Mouse (Mus musculus) gastrocnemius, adult 2 months (tissue): Measurements from ENCODE around the gene Nup88. TPM values are rescaled to one million over a fixed set of nuclear protein-coding genes. Genes with fewer than 3 reads are reported as not detected.
A peak's percentile ranks its signal among the peaks of the same experiment; 100 is the strongest.

ENCODE experiments used
- DNase-seq: peaks from one replicate; pipeline ENCODE4 v3.0.0; 2022
- H3K27ac ChIP-seq: fragments of 200-600 bp; 2 replicates; pipeline ENCODE4 v1.8.1; 2022; ENCODE audit warnings: mild to moderate bottlenecking
- H3K4me3 ChIP-seq: fragments of 200-600 bp; 2 replicates; pipeline ENCODE4 v1.8.1; 2022; ENCODE audit warnings: mild to moderate bottlenecking, moderate library complexity
- CTCF ChIP-seq: fragments of 200-600 bp; IDR thresholded peaks from 2 replicates; pipeline ENCODE4 v1.8.1; 2022; ENCODE audit warnings: antibody characterized with exemption, mild to moderate bottlenecking, moderate library complexity
- intact Hi-C: fragments of 180-260 bp; cut with DNase I; formaldehyde crosslinking; loops from one replicate; pipeline ENCODE4 v1.15.1; 2025
- total RNA-seq, 2 experiments: library from RNA; stranded (reverse); gene quantifications; 2 replicates each; pipeline ENCODE4 v1.2.3; 2021

Gene Nup88
- total RNA-seq, 2 experiments from 2014 or later, result 30.4 to 34.9 TPM

- DNase-seq, result peak; percentile 98
- H3K27ac ChIP-seq, result peak within 1 kb of the TSS; percentile 96
- no peak; the same call in 1 of the 2 replicates for TF ChIP-seq CTCF
- peak within 1 kb of the TSS; percentile 86 for H3K4me3 ChIP-seq
- intact Hi-C loops, result loop anchor here (1.0 kb wide), 2 partner anchors 22 to 37 kb away; partner anchors contain the start of genes Derl2, Dhx33 and Mis12
Measured at GRCm38 (mm10) chr11:70982557-70983228, 12.9 kb upstream of the Nup88 start, which contains the start of gene C1qbp. TSS of gene C1qbp (minus strand) at chr11:70983026.

- no peak for DNase-seq
- Histone ChIP-seq H3K4me3 (peak overlapping the region; percentile 86), H3K27ac (peak overlapping the region; percentile 96)
- TF ChIP-seq CTCF, result no peak
- intact Hi-C loops, result loop anchor here (1.0 kb wide), 1 partner anchor 37 kb away; the partner anchor contains the start of genes Derl2 and Mis12
Measured at GRCm38 (mm10) chr11:70982030-70982429, 12.3 kb upstream of the Nup88 start.

- DNase-seq, result no peak
- no peak for TF ChIP-seq CTCF
- Histone ChIP-seq H3K27ac (no peak overlapping the region), H3K4me3 (no peak overlapping the region)
- intact Hi-C loops, result no loop called here
Measured at GRCm38 (mm10) chr11:70980751-70981510, 11.2 kb upstream of the Nup88 start.

- no peak for DNase-seq
- H3K4me3 ChIP-seq, result no peak overlapping the region
- no peak for TF ChIP-seq CTCF
- H3K27ac ChIP-seq, result no peak overlapping the region
- intact Hi-C loops, result no loop called here
Measured at GRCm38 (mm10) chr11:70980232-70980631, 10.5 kb upstream of the Nup88 start.

GRCm38 (mm10) chr11:70977293-70977692 is 7.5 kb upstream of the Nup88 start:
- Histone ChIP-seq H3K27ac (no peak overlapping the region), H3K4me3 (no peak overlapping the region)
- DNase-seq, result no peak
- TF ChIP-seq CTCF, result no peak
- intact Hi-C loops, result no loop called here

- no peak for DNase-seq
- no peak for TF ChIP-seq CTCF
- Histone ChIP-seq H3K4me3 (no peak overlapping the region), H3K27ac (no peak overlapping the region)
- intact Hi-C loops, result no loop called here
Measured at GRCm38 (mm10) chr11:70975193-70975592, 5.4 kb upstream of the Nup88 start.

- intact Hi-C loops, result no loop called here
- Histone ChIP-seq H3K27ac (no peak overlapping the region), H3K4me3 (no peak overlapping the region)
- DNase-seq, result no peak
- TF ChIP-seq CTCF, result peak; percentile 28; the same call in 1 of the 2 replicates
Measured at GRCm38 (mm10) chr11:70973947-70974346, 4.2 kb upstream of the Nup88 start.

GRCm38 (mm10) chr11:70972586-70972985 is 2.8 kb upstream of the Nup88 start:
- no peak overlapping the region for H3K4me3 ChIP-seq
- DNase-seq, result no peak
- intact Hi-C loops, result no loop called here
- H3K27ac ChIP-seq, result no peak overlapping the region
- no peak for TF ChIP-seq CTCF

GRCm38 (mm10) chr11:70970560-70971540 is 1.1 kb upstream of the Nup88 start:
- DNase-seq, result no peak
- intact Hi-C loops, result no loop called here
- TF ChIP-seq CTCF, result 0 out of 2 replicates have a peak, but pooled peaks have one; percentile 4
- H3K27ac ChIP-seq, result peak overlapping the region; percentile 94
- H3K4me3 ChIP-seq, result peak overlapping the region; percentile 79

- no peak for TF ChIP-seq CTCF
- no peak for DNase-seq
- intact Hi-C loops, result no loop called here
- Histone ChIP-seq H3K27ac (peak overlapping the region; percentile 94), H3K4me3 (peak overlapping the region; percentile 79)
Measured at GRCm38 (mm10) chr11:70969271-70969794, 440 bp downstream of the Nup88 start.

GRCm38 (mm10) chr11:70964222-70964907 is 5.4 kb downstream of the Nup88 start:
- no peak for TF ChIP-seq CTCF
- H3K27ac ChIP-seq, result no peak overlapping the region
- DNase-seq, result no peak
- H3K4me3 ChIP-seq, result no peak overlapping the region
- intact Hi-C loops, result no loop called here
